Comparison of ENCODE assay signal across 27 mouse cellular contexts in the genomic region with DNA sequence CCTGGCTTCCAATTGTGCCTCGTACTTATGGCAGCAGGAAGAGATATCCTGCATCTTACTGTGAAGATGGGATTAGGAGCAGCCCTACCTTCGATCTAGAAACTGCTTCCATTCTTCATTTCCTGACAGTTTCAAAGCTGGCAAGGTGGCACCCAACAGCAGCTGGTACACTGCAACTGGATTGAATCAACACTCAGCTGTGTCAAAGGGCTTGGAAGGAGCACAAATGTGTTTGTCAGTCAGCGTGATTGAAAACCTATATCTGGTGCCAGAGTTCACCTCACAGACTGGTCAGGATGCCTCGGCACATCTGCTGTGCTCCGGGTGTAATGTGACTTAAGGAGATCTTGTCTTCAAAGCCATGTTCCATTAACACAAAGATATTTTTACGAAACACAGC.
"Had no signal": no experiment of that assay in that cellular context is flagged by ENCODE, and none has a peak within 500 bp of the region (broad histone marks: within the 10 kb centered on the region; RNA-seq: fewer than 3 reads in every experiment).

No protein-coding gene starts in this region.

- H3K9ac ChIP-seq: heart, embryonic 13.5 days; heart, embryonic 15.5 days; hindbrain, embryonic 13.5 days; hindbrain, embryonic 15.5 days; kidney, embryonic 15.5 days; limb, embryonic 12.5 days; liver, embryonic 13.5 days had no signal

- H3K27me3 ChIP-seq: heart, embryonic 13.5 days; heart, embryonic 15.5 days; hindbrain, embryonic 13.5 days; hindbrain, embryonic 15.5 days; kidney, embryonic 15.5 days; limb, embryonic 12.5 days; liver, embryonic 13.5 days had no signal

- H3K36me3 ChIP-seq: heart, embryonic 13.5 days; heart, embryonic 15.5 days; hindbrain, embryonic 13.5 days; hindbrain, embryonic 15.5 days; kidney, embryonic 15.5 days; limb, embryonic 10.5 days; limb, embryonic 12.5 days; liver, embryonic 13.5 days had no signal

- ATAC-seq: hindbrain, postnatal 0 days; intestine, embryonic 16.5 days had no signal

- H3K4me3 ChIP-seq: heart, adult 2 months; heart, embryonic 13.5 days; heart, embryonic 15.5 days; hindbrain, embryonic 13.5 days; hindbrain, embryonic 15.5 days; kidney, embryonic 15.5 days; layer of hippocampus, adult 2 months; left cerebral cortex, adult 2 months; limb, embryonic 10.5 days; limb, embryonic 12.5 days; liver, embryonic 13.5 days had no signal

- H3K27ac ChIP-seq: heart, adult 2 months; heart, embryonic 13.5 days; heart, embryonic 15.5 days; hindbrain, embryonic 13.5 days; hindbrain, embryonic 15.5 days; hindbrain, postnatal 0 days; kidney, embryonic 15.5 days; kidney, postnatal 0 days; layer of hippocampus, adult 2 months; left cerebral cortex, adult 2 months; limb, embryonic 10.5 days; limb, embryonic 12.5 days; liver, embryonic 13.5 days had no signal

- DNase-seq: gastrocnemius, postnatal 14 days; gastrocnemius, postnatal 36 days; heart, adult 11 months; heart, adult 2 months; heart, postnatal 14 days; heart, postnatal 36 days; kidney, adult 11 months; kidney, adult 2 months; kidney, adult 9 months; kidney, postnatal 14 days; kidney, postnatal 36 days; liver; liver, embryonic 13.5 days had no signal

- H3K9me3 ChIP-seq: heart, embryonic 13.5 days; heart, embryonic 15.5 days; hindbrain, embryonic 13.5 days; hindbrain, embryonic 15.5 days; limb, embryonic 10.5 days; limb, embryonic 12.5 days; liver, embryonic 13.5 days had no signal

- H3K4me2 ChIP-seq: heart, embryonic 11.5 days; heart, embryonic 13.5 days; heart, embryonic 15.5 days; hindbrain, embryonic 13.5 days; hindbrain, embryonic 15.5 days; kidney, embryonic 15.5 days; limb, embryonic 12.5 days; liver, embryonic 11.5 days; liver, embryonic 13.5 days had no signal

- H3K4me1 ChIP-seq: hindbrain, embryonic 15.5 days; limb, embryonic 10.5 days; liver, embryonic 13.5 days had no signal
